ENCODE assay signal across 8 mouse cellular contexts in the genomic region with DNA sequence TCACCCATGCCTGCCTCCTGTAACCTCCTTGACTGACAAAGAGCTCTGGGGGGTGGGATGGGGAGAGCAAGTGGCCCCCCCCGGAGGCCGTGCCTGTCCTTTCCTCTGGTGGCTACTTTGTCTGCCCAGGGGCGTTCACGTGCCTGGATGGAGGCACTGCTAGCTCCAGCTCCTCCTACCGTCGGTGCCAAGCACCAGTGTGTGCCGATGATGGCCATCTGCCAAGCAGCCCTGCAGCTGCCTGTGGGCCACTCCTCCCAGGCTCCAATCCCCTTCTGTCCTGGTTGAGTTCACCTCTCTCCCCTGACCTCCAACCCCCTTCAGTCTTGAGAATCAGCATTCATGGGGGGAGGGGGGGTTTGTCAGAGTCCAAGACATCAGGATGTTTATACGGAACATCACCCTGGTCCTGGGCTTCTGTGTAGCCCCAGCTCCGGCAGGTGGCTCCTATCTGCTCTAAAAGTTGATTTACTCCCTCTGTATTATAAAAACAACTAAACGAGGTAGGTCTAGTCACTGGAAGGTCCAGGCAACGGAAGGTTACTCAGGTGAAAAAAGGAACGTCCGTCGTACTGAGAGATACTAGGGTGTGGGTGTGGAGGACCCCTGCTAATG. TPM values are rescaled to one million over a fixed set of nuclear protein-coding genes. Genes with fewer than 3 reads are reported as not detected.
DNase-seq lines count a peak whose midpoint lies in the region.

No protein-coding gene starts in this region.

- peak; percentile 42 for DNase-seq in cerebellum, adult 11-12 months
- no peak for DNase-seq in cerebellum, adult 11 months
- DNase-seq in adipocyte (ENCODE audit: low spot score): peak; percentile 9
- DNase-seq in frontal cortex, postnatal 36 days (ENCODE audit: low spot score in 2 of 2): peak; percentile 34 to 45
- DNase-seq in kidney, adult 11 months: peak; percentile 80
- peak; percentile 48 to 60 for DNase-seq in left cerebral cortex, postnatal 14 days (ENCODE audit: low spot score in 2 of 2)
- DNase-seq in retina, postnatal 7 days (ENCODE audit: low read depth, low spot score): peak; percentile 46
- no peak for DNase-seq in thymus, postnatal 4 days

- intact Hi-C loops in left cerebral cortex, postnatal 14 days (cut with DNase I): no loop called here

RNA-seq across cellular contexts. Expression of a gene that starts 57.3 kb away (rescaled TPM):
- total RNA-seq in left cerebral cortex, postnatal 14 days (2021): 10 to 100 TPM; 74.4 to 76.2 TPM

Comparison
In these comparisons a context has a peak if more than half of its experiments do, and no peak if none do; other contexts are left out.
1. DNase-seq: peak in cerebellum, adult 11-12 months (single experiment), adipocyte (single experiment), frontal cortex, postnatal 36 days (2 of 2), kidney, adult 11 months (single experiment), left cerebral cortex, postnatal 14 days (2 of 2) and retina, postnatal 7 days (single experiment); none in cerebellum, adult 11 months (single experiment) and thymus, postnatal 4 days (single experiment).